Mouse (Mus musculus) G1E (cell line): ENCODE data around the gene Pagr1a. TPM values are rescaled to one million over a fixed set of nuclear protein-coding genes. Genes with fewer than 3 reads are reported as not detected.

ENCODE experiments used
- ATAC-seq: 2 replicates; pipeline ENCODE4 v1.8.0; 2016; ENCODE audit warnings: mild to moderate bottlenecking; ENCODE audit not compliant: insufficient number of reproducible peaks, poor library complexity, low FRiP score, severe bottlenecking; ENCODE audit errors: extremely low read depth
- DNase-seq: peaks from one replicate; pipeline ENCODE4 v3.0.0; 2012; ENCODE audit warnings: low spot score
- H3K27me3 ChIP-seq: 2 replicates; pipeline ENCODE4 v1.6.1; 2012; ENCODE audit warnings: mild to moderate bottlenecking, low read length, inconsistent platforms; ENCODE audit not compliant: insufficient read depth
- H3K36me3 ChIP-seq: replicated peaks from 2 replicates; pipeline ENCODE3; 2012; ENCODE audit warnings: mild to moderate bottlenecking, inconsistent platforms
- H3K4me1 ChIP-seq: 2 replicates; pipeline ENCODE4 v1.6.1; 2012; ENCODE audit warnings: low read depth, low read length, inconsistent platforms, mixed read lengths; ENCODE audit not compliant: insufficient read depth
- H3K4me3 ChIP-seq: 2 replicates; pipeline ENCODE4 v1.5.1; 2012; ENCODE audit warnings: low read depth, mild to moderate bottlenecking, inconsistent platforms, low read length, moderate library complexity, mixed read lengths
- H3K9me3 ChIP-seq: replicated peaks from 2 replicates; pipeline ENCODE4 v1.6.1; 2012; ENCODE audit warnings: inconsistent platforms
- CTCF ChIP-seq: IDR thresholded peaks from 2 replicates; pipeline ENCODE4 v1.5.1; 2012; ENCODE audit warnings: low read depth, low read length, inconsistent platforms, mixed read lengths
- GATA1 ChIP-seq: IDR thresholded peaks from 2 replicates; pipeline ENCODE4 v1.6.1; 2012; ENCODE audit warnings: borderline replicate concordance, low read length, inconsistent platforms, mixed read lengths
- GATA2 ChIP-seq: IDR thresholded peaks from 2 replicates; pipeline ENCODE4 v1.6.1; 2012; ENCODE audit warnings: low read depth, low read length, inconsistent platforms, borderline replicate concordance
- POLR2AphosphoS5 ChIP-seq: IDR thresholded peaks from 2 replicates; pipeline ENCODE4 v1.6.1; 2012; ENCODE audit warnings: low read depth, low read length, inconsistent platforms; ENCODE audit not compliant: insufficient replicate concordance
- TAL1 ChIP-seq: conservative IDR thresholded peaks from 2 replicates; pipeline ENCODE4 v1.6.1; 2012; ENCODE audit warnings: low read depth, low read length, inconsistent platforms, mixed read lengths
- polyA plus RNA-seq: library from polyadenylated mRNA; stranded (reverse); fragments of >175 nt; gene quantifications from 2 replicates; pipeline ENCODE4 v1.2.3, GENCODE M21; 2012
- total RNA-seq, 2 experiments: library from RNA; stranded (forward) in 1 of 2; stranded (reverse) in 1 of 2; fragments of 200-1000 nt in 1 of 2; fragments of >200 nt in 1 of 2; fragmentation: Nextera tagmentation in 1 of 2; gene quantifications; 2 replicates each; pipeline ENCODE4 v1.2.3; 2014 to 2017

Gene Pagr1a
- total and polyA plus RNA-seq, 3 experiments: 36.2 to 56.1 (median 51.2) TPM

- Histone ChIP-seq H3K4me1 (peaks cover 64% of the 10 kb centered on the region), H3K4me3 (no peak overlapping the region), H3K9me3 (no peaks in the 10 kb centered on the region), H3K27me3 (no peaks in the 10 kb centered on the region), H3K36me3 (peaks cover 87% of the 10 kb centered on the region)
- DNase-seq (no peak), ATAC-seq (no peak)
- TF ChIP-seq POLR2AphosphoS5: no peak
- no peak for TF ChIP-seq CTCF
- no peak for TF ChIP-seq TAL1
- no peak for TF ChIP-seq GATA1
- no peak for TF ChIP-seq GATA2
These were observed 14.1 kb upstream of the Pagr1a start for GRCm38 (mm10) chr7:127031244-127031643.

DNA sequence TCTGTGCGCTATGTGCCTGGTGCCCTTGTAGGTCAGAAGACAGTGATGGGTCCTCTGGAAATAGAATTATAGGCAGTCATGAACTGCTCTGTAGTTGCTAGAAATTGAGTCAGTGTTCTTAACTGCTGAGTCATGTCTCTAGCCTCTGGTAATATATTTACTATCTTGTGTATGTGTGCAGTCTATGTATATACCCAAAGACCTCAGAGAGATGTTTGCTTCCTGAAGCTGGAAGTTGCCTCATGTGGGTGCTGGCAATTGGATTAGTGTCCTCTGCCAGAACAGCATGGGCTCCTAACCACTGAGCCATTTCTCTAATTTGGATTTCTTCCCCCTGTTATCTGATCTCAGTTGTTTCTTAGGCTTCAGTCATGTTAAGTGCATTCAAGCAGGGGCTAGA is 13.0 kb upstream of the Pagr1a start:
- H3K4me1 ChIP-seq: peaks cover 62% of the 10 kb centered on the region
- H3K9me3 ChIP-seq: no peaks in the 10 kb centered on the region
- ATAC-seq (no peak), DNase-seq (no peak)
- no peak overlapping the region for H3K4me3 ChIP-seq
- peaks cover 82% of the 10 kb centered on the region for H3K36me3 ChIP-seq
- H3K27me3 ChIP-seq: no peaks in the 10 kb centered on the region
- TF ChIP-seq GATA2: no peak
- no peak for TF ChIP-seq GATA1
- TF ChIP-seq TAL1: no peak
- no peak for TF ChIP-seq CTCF
- TF ChIP-seq POLR2AphosphoS5: no peak

DNA sequence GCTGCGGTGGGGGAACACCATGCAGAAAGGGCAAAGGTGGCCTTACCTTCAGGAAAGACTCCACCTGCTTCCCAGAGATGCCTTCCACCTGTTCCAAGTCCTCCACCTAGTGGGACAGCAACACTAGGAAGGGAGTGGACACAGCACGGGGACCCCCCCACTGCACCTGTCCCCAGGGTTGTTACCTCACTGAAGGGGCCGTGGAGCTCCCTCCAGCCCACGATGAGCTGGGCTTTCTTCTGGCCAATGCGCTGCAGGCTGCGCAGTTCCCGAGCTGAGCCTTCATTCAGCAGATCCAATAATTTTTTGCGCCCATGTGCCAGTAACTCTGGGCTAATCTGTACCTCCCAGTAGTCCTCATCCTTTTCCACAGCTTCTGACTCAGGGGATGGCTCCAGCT is 10.7 kb upstream of the Pagr1a start:
- TF ChIP-seq POLR2AphosphoS5 (peak; percentile 15; the same call in 1 of the 2 replicates), CTCF (no peak), TAL1 (no peak), GATA2 (no peak)
- no peaks in the 10 kb centered on the region for H3K27me3 ChIP-seq
- peaks cover 74% of the 10 kb centered on the region for H3K4me1 ChIP-seq
- DNase-seq (no peak), ATAC-seq (no peak)
- peak overlapping the region; percentile 77 for H3K4me3 ChIP-seq
- peaks cover 82% of the 10 kb centered on the region for H3K36me3 ChIP-seq
- no peaks in the 10 kb centered on the region for H3K9me3 ChIP-seq

- Histone ChIP-seq H3K36me3 (peaks cover 82% of the 10 kb centered on the region), H3K27me3 (no peaks in the 10 kb centered on the region), H3K9me3 (no peaks in the 10 kb centered on the region), H3K4me1 (peaks cover 74% of the 10 kb centered on the region), H3K4me3 (peak within 1 kb of the TSS; percentile 77)
- ATAC-seq (peak; percentile 64), DNase-seq (peak; percentile 98)
- no peak for TF ChIP-seq GATA1
- TF ChIP-seq TAL1: no peak
- TF ChIP-seq CTCF: no peak
- no peak for TF ChIP-seq GATA2
- TF ChIP-seq POLR2AphosphoS5: 0 out of 2 replicates have a peak, but pooled peaks have one; percentile 51
These were observed 10.0 kb upstream of the Pagr1a start, which contains the start of gene Maz for GRCm38 (mm10) chr7:127026984-127027726. TSS of gene Maz (minus strand) at chr7:127027037.

- ATAC-seq (no peak), DNase-seq (no peak)
- peaks cover 74% of the 10 kb centered on the region for H3K4me1 ChIP-seq
- H3K9me3 ChIP-seq: no peaks in the 10 kb centered on the region
- peak overlapping the region; percentile 77 for H3K4me3 ChIP-seq
- TF ChIP-seq GATA2 (no peak), POLR2AphosphoS5 (no peak), TAL1 (no peak), CTCF (no peak), GATA1 (no peak)
- H3K27me3 ChIP-seq: no peaks in the 10 kb centered on the region
- peaks cover 82% of the 10 kb centered on the region for H3K36me3 ChIP-seq
These were observed 9.4 kb upstream of the Pagr1a start for GRCm38 (mm10) chr7:127026616-127026983.

GRCm38 (mm10) chr7:127026161-127026600 is 9.0 kb upstream of the Pagr1a start:
- ATAC-seq: no peak

More at GRCm38 (mm10) chr7:127026161-127026600, 9.0 kb upstream of the Pagr1a start:
- Histone ChIP-seq H3K9me3 (no peaks in the 10 kb centered on the region), H3K36me3 (peaks cover 82% of the 10 kb centered on the region), H3K4me1 (peaks cover 74% of the 10 kb centered on the region), H3K4me3 (peak overlapping the region; percentile 77), H3K27me3 (no peaks in the 10 kb centered on the region)
- DNase-seq: peak; percentile 80
- TF ChIP-seq POLR2AphosphoS5 (no peak), TAL1 (no peak), GATA2 (no peak), CTCF (no peak), GATA1 (no peak)
